Mouse (Mus musculus): ENCODE measurements around the gene Dst. TPM values are rescaled to one million over a fixed set of nuclear protein-coding genes. Genes with fewer than 3 reads are reported as not detected.

Dst gene
- total and polyA plus RNA-seq, 3 experiments = 9.1 to 28.0 (median 20.5) TPM

- Histone ChIP-seq H3K4me1 (ENCODE audit: control insufficient read depth in 1 of 2, insufficient read depth in 2 of 2) (peaks cover 20 to 95% of the 10 kb centered on the region in 2 experiments), H3K9me3 (replicated peaks; ENCODE audit: low read length) (no peaks in the 10 kb centered on the region), H3K4me3 (replicated peaks in 1 of 3; ENCODE audit: low read depth in 2 of 3, low read length in 2 of 3, poor library complexity in 1 of 3) (no peak overlapping the region), H3K79me2 (replicated peaks; ENCODE audit: control insufficient read depth, extremely low read depth, insufficient read depth, poor library complexity, severe bottlenecking) (no peaks in the 10 kb centered on the region), H3K27ac (ENCODE audit: insufficient read depth, low read depth) (no peak overlapping the region), H3K27me3 (replicated peaks) (no peaks in the 10 kb centered on the region), H3K4me2 (ENCODE audit: insufficient read depth, low read depth, poor library complexity, severe bottlenecking) (no peak overlapping the region), H3K9ac (ENCODE audit: insufficient read depth, low read depth) (no peak overlapping the region), H3K36me3 (replicated peaks in 1 of 2; ENCODE audit: control insufficient read depth in 1 of 2, insufficient read depth in 1 of 2, low read length in 1 of 2) (peaks cover 0 to 1% of the 10 kb centered on the region in 2 experiments)
- TF ChIP-seq ELF1 (IDR thresholded peaks at IDR 0.05; ENCODE audit: low read depth, low read length) = no peak
- TF ChIP-seq MXI1 (IDR thresholded peaks at IDR 0.05; ENCODE audit: low read depth, low read length) = no peak
- no peak for TF ChIP-seq TBP (conservative IDR thresholded peaks at IDR 0.05; ENCODE audit: low read depth, low read length)
- no peak for TF ChIP-seq IRF4 (IDR thresholded peaks at IDR 0.05; ENCODE audit: low read depth, low read length)
- no peak for TF ChIP-seq EP300 (IDR thresholded peaks at IDR 0.05; ENCODE audit: low read length)
- no peak for TF ChIP-seq USF1 (IDR thresholded peaks at IDR 0.05; ENCODE audit: low read depth, low read length)
- no peak for TF ChIP-seq JUND (conservative IDR thresholded peaks at IDR 0.05; ENCODE audit: low read depth, low read length)
- no peak for TF ChIP-seq ZMIZ1 (IDR thresholded peaks at IDR 0.05; ENCODE audit: low read depth, low read length)
- no peak for TF ChIP-seq CHD2 (IDR thresholded peaks at IDR 0.05; ENCODE audit: low read length)
- TF ChIP-seq POLR2A (IDR thresholded peaks at IDR 0.05; ENCODE audit: low read depth, low read length) = no peak
- TF ChIP-seq NELFE (IDR thresholded peaks at IDR 0.05; ENCODE audit: low read depth, low read length) = no peak
- TF ChIP-seq JUN (IDR thresholded peaks at IDR 0.05; ENCODE audit: insufficient read depth, low read depth, low read length) = no peak
- no peak for TF ChIP-seq PAX5 (IDR thresholded peaks at IDR 0.05; ENCODE audit: low read length)
- TF ChIP-seq E2F4 (IDR thresholded peaks at IDR 0.05; ENCODE audit: insufficient replicate concordance, low read depth, low read length) = no peak
- TF ChIP-seq RCOR1 (conservative IDR thresholded peaks at IDR 0.05; ENCODE audit: low read depth, low read length) = no peak
- TF ChIP-seq ETS1 (conservative IDR thresholded peaks at IDR 0.05; ENCODE audit: low read depth, low read length) = no peak
- no peak for TF ChIP-seq SIN3A (IDR thresholded peaks at IDR 0.05; ENCODE audit: low read length)
- dilution Hi-C loops (cut with MboI; ENCODE audit: extremely low pct_ligation_motif_present, extremely low pct_unique_long_range_greater_than_20kb, low sequenced_read_pairs) (no loop called here), in situ Hi-C loops (cut with MboI; ENCODE audit: low pct_ligation_motif_present, low pct_unique_long_range_greater_than_20kb, low sequenced_read_pairs) (no loop called here)
- no peak for DNase-seq (ENCODE audit: extremely low read depth)
Measured at GRCm38 (mm10) chr1:34025879-34026278, 117.9 kb downstream of the Dst start.

- DNase-seq (ENCODE audit: extremely low read depth) = peak; percentile 49
- in situ Hi-C loops (cut with MboI; ENCODE audit: low pct_ligation_motif_present, low pct_unique_long_range_greater_than_20kb, low sequenced_read_pairs) (no loop called here), dilution Hi-C loops (cut with MboI; ENCODE audit: extremely low pct_ligation_motif_present, extremely low pct_unique_long_range_greater_than_20kb, low sequenced_read_pairs) (no loop called here)
- Histone ChIP-seq H3K9me3 (replicated peaks; ENCODE audit: low read length) (no peaks in the 10 kb centered on the region), H3K36me3 (replicated peaks in 1 of 2; ENCODE audit: control insufficient read depth in 1 of 2, insufficient read depth in 1 of 2, low read length in 1 of 2) (peaks cover 0 to 1% of the 10 kb centered on the region in 2 experiments), H3K79me2 (replicated peaks; ENCODE audit: control insufficient read depth, extremely low read depth, insufficient read depth, poor library complexity, severe bottlenecking) (no peaks in the 10 kb centered on the region), H3K9ac (ENCODE audit: insufficient read depth, low read depth) (no peak overlapping the region), H3K27me3 (replicated peaks) (no peaks in the 10 kb centered on the region), H3K4me1 (ENCODE audit: control insufficient read depth in 1 of 2, insufficient read depth in 2 of 2) (peaks cover 9 to 88% of the 10 kb centered on the region in 2 experiments), H3K4me3 (replicated peaks in 1 of 3; ENCODE audit: low read depth in 2 of 3, low read length in 2 of 3, poor library complexity in 1 of 3) (no peak overlapping the region), H3K4me2 (ENCODE audit: insufficient read depth, low read depth, poor library complexity, severe bottlenecking) (peak overlapping the region; percentile 24), H3K27ac (ENCODE audit: insufficient read depth, low read depth) (no peak overlapping the region)
- TF ChIP-seq ZMIZ1 (IDR thresholded peaks at IDR 0.05; ENCODE audit: low read depth, low read length) (no peak), BHLHE40 (IDR thresholded peaks at IDR 0.05; ENCODE audit: low read depth, low read length) (peak; percentile 87), MXI1 (IDR thresholded peaks at IDR 0.05; ENCODE audit: low read depth, low read length) (0 out of 2 replicates have a peak, but pooled peaks have one; percentile 32), E2F4 (IDR thresholded peaks at IDR 0.05; ENCODE audit: insufficient replicate concordance, low read depth, low read length) (no peak), ETS1 (conservative IDR thresholded peaks at IDR 0.05; ENCODE audit: low read depth, low read length) (peak; percentile 55)
Measured at GRCm38 (mm10) chr1:34028722-34029121, 120.7 kb downstream of the Dst start.
